In the genomic region with DNA sequence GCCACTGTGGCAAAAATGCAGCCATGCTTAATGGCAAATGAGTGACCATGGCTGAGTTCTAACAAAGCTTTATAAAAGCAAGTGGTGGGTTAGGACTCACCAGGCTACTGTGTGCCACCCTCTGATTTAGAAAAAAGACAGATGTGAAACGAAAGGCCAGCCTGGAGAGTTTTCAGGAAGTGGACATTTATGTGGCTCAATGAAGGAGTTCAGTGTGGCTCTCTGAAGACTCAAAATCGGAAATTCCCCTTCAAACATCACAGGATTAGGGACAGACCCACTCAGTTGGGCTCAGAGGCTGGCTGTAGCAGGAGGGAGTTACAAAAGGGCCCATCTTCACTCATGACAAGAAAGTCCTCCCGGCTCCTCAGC, we compare ENCODE assay signal across 8 mouse cellular contexts.
DNase-seq lines count a peak whose midpoint lies in the region; ATAC-seq and TF ChIP-seq lines count a peak whose summit lies in the region.
"Had no signal": no experiment of that assay in that cellular context is flagged by ENCODE, and none has a peak within 500 bp of the region (broad histone marks: within the 10 kb centered on the region; RNA-seq: fewer than 3 reads in every experiment).

No protein-coding gene starts in this region.

- TF ChIP-seq CTCF in forebrain, postnatal 0 days (IDR thresholded peaks at IDR 0.05; ENCODE audit: low read depth) = no peak

- no peaks in the 10 kb centered on the region for H3K36me3 ChIP-seq in limb, embryonic 12.5 days
- H3K36me3 ChIP-seq in limb, embryonic 10.5 days = no peaks in the 10 kb centered on the region
- H3K36me3 ChIP-seq in forebrain, postnatal 0 days (ENCODE audit: insufficient read depth) = no peaks in the 10 kb centered on the region
- H3K36me3 ChIP-seq in midbrain, embryonic 11.5 days (ENCODE audit: control insufficient read depth, insufficient read depth, low read length) = no peaks in the 10 kb centered on the region
- H3K36me3 ChIP-seq in stomach, embryonic 16.5 days (ENCODE audit: control insufficient read depth, insufficient read depth, low read length) = no peaks in the 10 kb centered on the region
- H3K36me3 ChIP-seq: embryonic facial prominence, embryonic 15.5 days had no signal

- H3K9me3 ChIP-seq in limb, embryonic 12.5 days = no peaks in the 10 kb centered on the region
- no peaks in the 10 kb centered on the region for H3K9me3 ChIP-seq in limb, embryonic 10.5 days (replicated peaks)
- no peaks in the 10 kb centered on the region for H3K9me3 ChIP-seq in forebrain, postnatal 0 days (ENCODE audit: low read length)
- H3K9me3 ChIP-seq in midbrain, embryonic 11.5 days (ENCODE audit: control insufficient read depth, low read length) = no peaks in the 10 kb centered on the region
- no peaks in the 10 kb centered on the region for H3K9me3 ChIP-seq in stomach, embryonic 16.5 days (replicated peaks; ENCODE audit: control insufficient read depth, low read length)
- H3K9me3 ChIP-seq: embryonic facial prominence, embryonic 15.5 days had no signal

- ATAC-seq in limb, embryonic 12.5 days (ENCODE audit: insufficient number of reproducible peaks, insufficient read depth, low FRiP score, low TSS enrichment, low read depth) = no peak
- no peak for ATAC-seq in forebrain, postnatal 0 days
- ATAC-seq in midbrain, embryonic 11.5 days (ENCODE audit: low FRiP score) = no peak
- no peak for ATAC-seq in stomach, embryonic 16.5 days (ENCODE audit: insufficient read depth, low FRiP score)

- no peak overlapping the region for H3K4me2 ChIP-seq in limb, embryonic 12.5 days
- no peak overlapping the region for H3K4me2 ChIP-seq in forebrain, postnatal 0 days (ENCODE audit: low read depth)
- H3K4me2 ChIP-seq in midbrain, embryonic 11.5 days = no peak overlapping the region
- H3K4me2 ChIP-seq in stomach, embryonic 16.5 days (ENCODE audit: low read depth, low read length) = no peak overlapping the region
- H3K4me2 ChIP-seq: embryonic facial prominence, embryonic 15.5 days had no signal

- DNase-seq in limb, embryonic 10.5 days (ENCODE audit: low spot score) = no peak
- no peak for DNase-seq in forebrain, postnatal 0 days
- no peak for DNase-seq in midbrain, embryonic 11.5 days (ENCODE audit: low spot score, missing footprints)
- DNase-seq in cerebellum, adult 9-10 months = no peak
- DNase-seq in ovary, postnatal 36 days (ENCODE audit: low spot score) = no peak

- H3K4me1 ChIP-seq in limb, embryonic 12.5 days (replicated peaks) = peaks cover 51% of the 10 kb centered on the region
- peaks cover 25% of the 10 kb centered on the region for H3K4me1 ChIP-seq in limb, embryonic 10.5 days
- peaks cover 29% of the 10 kb centered on the region for H3K4me1 ChIP-seq in forebrain, postnatal 0 days (ENCODE audit: insufficient read depth)
- H3K4me1 ChIP-seq in midbrain, embryonic 11.5 days (ENCODE audit: control insufficient read depth, insufficient read depth, low read length) = peaks cover 20% of the 10 kb centered on the region
- H3K4me1 ChIP-seq in stomach, embryonic 16.5 days (ENCODE audit: control insufficient read depth, insufficient read depth, low read length) = peaks cover 48% of the 10 kb centered on the region

- H3K4me3 ChIP-seq in limb, embryonic 12.5 days (replicated peaks) = no peak overlapping the region
- H3K4me3 ChIP-seq in limb, embryonic 10.5 days = no peak overlapping the region
- H3K4me3 ChIP-seq in forebrain, postnatal 0 days (ENCODE audit: low read depth, low read length) = no peak overlapping the region
- no peak overlapping the region for H3K4me3 ChIP-seq in midbrain, embryonic 11.5 days (ENCODE audit: low read depth, low read length)
- H3K4me3 ChIP-seq in stomach, embryonic 16.5 days (replicated peaks; ENCODE audit: low read length) = no peak overlapping the region
- H3K4me3 ChIP-seq: embryonic facial prominence, embryonic 15.5 days had no signal

- 77% methylated on average over 3 of the region's 3 CpGs for WGBS in limb, embryonic 12.5 days
- WGBS in limb, embryonic 10.5 days = 89% methylated on average over 3 of the region's 3 CpGs
- WGBS in forebrain, postnatal 0 days = 67% methylated on average over 3 of the region's 3 CpGs
- WGBS in midbrain, embryonic 11.5 days = 77% methylated on average over 3 of the region's 3 CpGs
- 76% methylated on average over 3 of the region's 3 CpGs for WGBS in stomach, embryonic 16.5 days

- H3K27me3 ChIP-seq in limb, embryonic 12.5 days = no peaks in the 10 kb centered on the region; the same call in 1 of the 2 replicates
- no peaks in the 10 kb centered on the region for H3K27me3 ChIP-seq in limb, embryonic 10.5 days (ENCODE audit: low read depth, poor library complexity, severe bottlenecking)
- no peaks in the 10 kb centered on the region for H3K27me3 ChIP-seq in forebrain, postnatal 0 days (ENCODE audit: insufficient read depth, low read length)
- H3K27me3 ChIP-seq in midbrain, embryonic 11.5 days (ENCODE audit: control insufficient read depth, insufficient read depth, low read length) = no peaks in the 10 kb centered on the region
- H3K27me3 ChIP-seq in stomach, embryonic 16.5 days (ENCODE audit: control insufficient read depth, insufficient read depth, low read length) = no peaks in the 10 kb centered on the region
- H3K27me3 ChIP-seq: embryonic facial prominence, embryonic 15.5 days had no signal

- no peak overlapping the region for H3K9ac ChIP-seq in limb, embryonic 12.5 days (replicated peaks)
- H3K9ac ChIP-seq in forebrain, postnatal 0 days = no peak overlapping the region
- no peak overlapping the region for H3K9ac ChIP-seq in midbrain, embryonic 11.5 days (ENCODE audit: low read length)
- no peak overlapping the region for H3K9ac ChIP-seq in stomach, embryonic 16.5 days (ENCODE audit: low read length)
- H3K9ac ChIP-seq: embryonic facial prominence, embryonic 15.5 days had no signal

- peak overlapping the region; percentile 76 for H3K27ac ChIP-seq in limb, embryonic 12.5 days
- no peak overlapping the region for H3K27ac ChIP-seq in limb, embryonic 10.5 days
- peak overlapping the region; percentile 55; the same call in 1 of the 2 replicates for H3K27ac ChIP-seq in forebrain, postnatal 0 days (ENCODE audit: low read depth, low read length)
- H3K27ac ChIP-seq in midbrain, embryonic 11.5 days (ENCODE audit: low read depth, low read length) = peak overlapping the region; percentile 69
- H3K27ac ChIP-seq in stomach, embryonic 16.5 days (ENCODE audit: low read length) = peak overlapping the region; percentile 62
- H3K27ac ChIP-seq: embryonic facial prominence, embryonic 15.5 days had no signal
